Mouse (Mus musculus) gastrocnemius, postnatal 36 days (tissue): ENCODE results near the gene A630076J17Rik. TPM values are rescaled to one million over a fixed set of nuclear protein-coding genes. Genes with fewer than 3 reads are reported as not detected.
A peak's percentile ranks its signal among the peaks of the same experiment; 100 is the strongest.

ENCODE experiments used
- DNase-seq, 2 experiments: peaks; one replicate each; pipeline ENCODE4 v3.0.0; 2022
- intact Hi-C: fragments of 180-260 bp; cut with DNase I; formaldehyde crosslinking; loops from one replicate; pipeline ENCODE4 v1.15.1; 2025
- long read RNA-seq, 2 experiments: library from polyadenylated mRNA; stranded (forward); transcript quantifications; one replicate each; pipeline ENCODE4 v2.0.0; 2021
- total RNA-seq, 2 experiments: library from RNA; stranded (reverse); gene quantifications; 2 replicates each; pipeline ENCODE4 v1.2.3; 2021

A630076J17Rik gene
- not detected for total RNA-seq
- long read RNA-seq, experiment 1 = 0 reads
- long read RNA-seq, experiment 2 = 0 reads

DNA sequence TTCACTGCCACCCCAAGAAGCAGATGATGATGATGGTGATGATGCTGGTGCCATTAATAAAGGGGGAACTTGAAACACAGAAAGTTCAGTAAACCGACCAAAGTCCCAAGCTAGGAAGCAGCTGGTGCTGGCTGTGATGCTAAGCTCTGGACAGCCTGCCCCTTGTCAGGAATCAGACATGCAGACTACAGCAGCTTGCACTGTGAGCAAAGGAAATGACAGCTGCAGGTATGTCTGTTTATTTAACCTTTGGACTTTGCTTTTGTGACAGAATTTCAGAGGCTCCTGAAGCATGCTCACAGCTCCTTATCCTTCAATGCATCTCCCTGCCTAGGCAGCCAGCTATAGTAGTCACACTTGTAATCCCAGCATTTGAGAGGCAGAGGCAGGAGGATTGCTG, at the start of gene A630076J17Rik:
TSS of gene A630076J17Rik (plus strand) at position 88 of the 400 bp plus-strand sequence.
- DNase-seq = no peak
- intact Hi-C loops = loop anchor here (10.0 kb wide), 1 partner anchor 124 kb away; no protein-coding TSS in a partner anchor

GRCm38 (mm10) chr3:107180860-107181259, 49.6 kb upstream of the A630076J17Rik start:
- DNase-seq = no peak
- intact Hi-C loops = no loop called here

- intact Hi-C loops = no loop called here
- DNase-seq = no peak
Observed at GRCm38 (mm10) chr3:107182756-107183155, 47.7 kb upstream of the A630076J17Rik start, which contains the start of gene Kcna10. Gene Kcna10, plus strand, starts transcription at chr3:107183056.

- no peak for DNase-seq
- intact Hi-C loops = no loop called here
Observed at GRCm38 (mm10) chr3:107183178-107183577, 47.2 kb upstream of the A630076J17Rik start.

GRCm38 (mm10) chr3:107185597-107185996, 44.8 kb upstream of the A630076J17Rik start:
- intact Hi-C loops = no loop called here
- no peak for DNase-seq

GRCm38 (mm10) chr3:107187022-107187421, 43.4 kb upstream of the A630076J17Rik start:
- DNase-seq = no peak
- intact Hi-C loops = no loop called here

DNA sequence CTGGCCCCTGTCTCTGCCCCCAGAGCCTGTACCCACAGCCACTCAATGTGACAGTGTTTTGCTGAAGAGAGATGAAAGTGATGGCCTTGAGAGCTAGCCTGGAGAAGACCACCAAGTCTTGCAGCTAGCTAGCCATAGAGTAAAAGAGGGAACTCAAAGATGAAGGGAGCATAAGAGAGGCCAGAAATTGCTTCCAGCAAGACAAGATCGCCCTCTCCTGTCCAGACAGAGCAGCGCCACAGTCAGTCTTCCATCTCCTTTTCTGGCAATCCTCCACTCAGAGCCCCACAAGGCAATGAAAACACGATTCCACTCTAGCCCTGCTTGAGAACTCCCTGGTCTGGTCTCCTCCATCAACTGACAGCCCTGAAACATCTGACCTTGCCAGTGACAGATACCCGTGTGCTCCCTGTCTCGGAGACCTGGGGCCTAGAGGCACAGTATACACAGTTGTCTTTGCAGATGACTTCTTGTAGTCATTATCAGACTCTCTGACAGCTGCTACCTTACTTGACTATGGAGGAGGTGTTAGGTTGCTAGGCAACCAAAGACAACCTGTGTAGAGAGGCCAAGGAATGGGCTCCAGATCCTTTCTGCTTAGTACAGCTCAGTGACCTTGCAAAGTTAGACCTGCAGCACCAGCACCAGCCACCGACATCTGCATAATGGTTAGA, 42.1 kb upstream of the A630076J17Rik start:
- intact Hi-C loops = loop anchor here (1.0 kb wide), 1 partner anchor 92 kb away; no protein-coding TSS in a partner anchor
- no peak for DNase-seq

- intact Hi-C loops = loop anchor here (10.0 kb wide), 1 partner anchor 263 kb away; no protein-coding TSS in a partner anchor
- DNase-seq = no peak
Observed at GRCm38 (mm10) chr3:107201310-107202180, 28.9 kb upstream of the A630076J17Rik start.

- intact Hi-C loops = loop anchor here (10.0 kb wide), 1 partner anchor 260 kb away; no protein-coding TSS in a partner anchor
Observed at GRCm38 (mm10) chr3:107204413-107204812, 26.0 kb upstream of the A630076J17Rik start.

GRCm38 (mm10) chr3:107205170-107205569, 25.2 kb upstream of the A630076J17Rik start:
- DNase-seq = no peak
- intact Hi-C loops = loop anchor here (10.0 kb wide), 1 partner anchor 260 kb away; no protein-coding TSS in a partner anchor

More at GRCm38 (mm10) chr3:107204413-107204812, 26.0 kb upstream of the A630076J17Rik start:
- DNase-seq = no peak

- DNase-seq = peak; percentile 46 to 66
- intact Hi-C loops = loop anchor here (10.0 kb wide), 1 partner anchor 259 kb away; no protein-coding TSS in a partner anchor
Observed at GRCm38 (mm10) chr3:107205994-107206393, 24.4 kb upstream of the A630076J17Rik start.

DNA sequence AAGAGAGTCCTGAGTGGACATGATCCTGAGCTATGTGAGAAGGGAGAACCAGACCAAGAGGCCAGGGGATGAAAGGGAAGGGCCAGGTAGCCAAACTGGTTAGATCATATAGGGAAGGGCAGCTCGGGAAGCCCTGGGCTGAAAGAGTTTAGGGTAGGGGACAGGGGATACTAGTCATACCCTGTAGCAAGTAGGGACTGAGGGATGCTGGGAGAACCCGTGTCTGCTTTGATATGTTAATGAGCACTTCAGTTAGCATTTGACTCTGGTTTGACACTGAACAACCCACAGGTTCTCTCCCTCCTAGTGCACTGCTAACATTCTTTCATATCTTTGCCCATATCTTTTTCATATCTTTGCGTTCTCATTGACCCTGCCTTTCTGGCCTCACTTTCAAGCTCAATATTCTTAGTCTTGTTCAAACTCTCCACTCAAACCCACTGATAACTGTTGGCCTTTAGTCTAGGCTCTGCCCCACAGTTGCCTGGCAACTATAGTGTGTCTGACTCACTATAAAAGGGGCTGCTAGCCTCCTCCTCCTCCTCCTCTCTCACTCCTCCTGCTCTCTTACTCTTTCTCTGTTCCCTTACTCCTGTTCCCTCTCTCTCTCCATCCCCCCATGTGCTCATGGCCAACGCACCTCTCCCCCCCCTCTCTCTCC, 23.8 kb upstream of the A630076J17Rik start:
- no peak for DNase-seq
- intact Hi-C loops = loop anchor here (10.0 kb wide), 1 partner anchor 258 kb away; no protein-coding TSS in a partner anchor

GRCm38 (mm10) chr3:107207625-107208253, 22.7 kb upstream of the A630076J17Rik start:
- intact Hi-C loops = loop anchor here (10.0 kb wide), 1 partner anchor 257 kb away; no protein-coding TSS in a partner anchor
- no peak for DNase-seq

DNA sequence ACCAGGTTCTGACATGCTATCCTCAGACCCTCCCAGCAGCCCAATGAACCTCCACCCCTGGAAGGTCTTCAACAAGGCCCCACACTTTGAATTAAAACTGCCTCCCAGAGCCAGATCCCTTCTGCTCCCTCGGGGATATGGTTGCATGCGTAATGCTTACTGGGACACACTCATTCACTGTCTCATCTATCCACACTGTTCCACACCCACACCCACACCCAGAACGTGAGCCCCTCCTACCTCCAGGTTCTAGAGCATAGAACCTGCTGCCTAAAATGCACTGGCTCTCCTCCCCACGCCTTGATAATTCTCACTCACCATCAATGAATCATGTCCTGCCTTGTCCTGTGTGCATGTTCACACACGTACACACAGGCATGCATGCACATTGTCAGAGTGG, 15.8 kb upstream of the A630076J17Rik start:
- no peak for DNase-seq
- intact Hi-C loops = no loop called here

DNA sequence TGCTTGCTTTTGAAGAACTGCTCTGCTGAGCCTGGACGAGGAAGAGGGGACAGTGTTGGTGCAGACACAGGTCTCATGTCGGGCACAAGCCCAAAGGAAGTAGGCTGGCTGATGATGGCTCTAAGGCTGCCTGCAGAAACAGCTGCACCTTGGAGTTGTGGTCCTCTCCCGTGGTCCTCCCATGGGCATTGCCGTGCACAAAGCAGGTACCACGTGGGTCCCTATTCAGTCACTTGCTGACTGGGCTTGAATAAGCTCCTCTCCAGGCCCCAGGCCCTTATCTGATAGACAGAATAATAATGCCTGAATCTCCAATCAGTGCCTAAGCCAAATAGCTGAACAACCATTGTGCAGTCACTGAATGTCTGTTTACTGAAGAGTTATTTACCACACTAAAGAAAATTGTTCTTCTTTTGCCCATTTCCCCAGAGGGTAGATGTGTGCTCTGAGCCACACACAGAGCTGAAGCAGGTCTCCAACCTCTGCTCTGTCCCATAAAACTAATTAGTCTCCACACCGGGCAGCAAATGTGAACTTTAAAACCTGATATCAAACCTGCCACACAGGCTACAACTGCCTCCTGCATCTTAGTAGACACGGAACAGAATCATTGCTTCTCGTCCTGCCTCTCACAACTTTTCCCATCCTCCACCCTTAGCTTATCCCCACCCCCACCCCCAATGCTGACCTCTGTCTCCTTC, 13.9 kb upstream of the A630076J17Rik start:
- intact Hi-C loops = no loop called here
- no peak for DNase-seq

DNA sequence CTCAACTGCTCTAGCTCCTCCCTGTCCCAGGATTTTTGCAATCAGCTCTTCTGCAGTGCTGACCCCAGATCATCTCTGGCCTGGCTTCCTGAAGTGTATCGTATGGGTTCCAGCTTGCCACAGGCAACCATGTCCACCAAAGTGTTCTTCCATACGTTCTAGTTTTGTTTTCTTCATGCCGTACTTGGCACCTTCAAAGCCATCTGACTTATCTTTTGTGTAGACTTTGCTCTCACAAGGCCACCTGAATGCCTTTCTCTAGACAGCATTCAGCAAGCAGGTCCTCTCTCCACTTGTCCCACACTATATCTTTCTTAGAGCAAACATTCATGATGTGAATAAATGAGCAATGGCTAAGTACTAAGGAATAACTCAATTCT, 13.3 kb upstream of the A630076J17Rik start:
- DNase-seq = no peak
- intact Hi-C loops = no loop called here

DNA sequence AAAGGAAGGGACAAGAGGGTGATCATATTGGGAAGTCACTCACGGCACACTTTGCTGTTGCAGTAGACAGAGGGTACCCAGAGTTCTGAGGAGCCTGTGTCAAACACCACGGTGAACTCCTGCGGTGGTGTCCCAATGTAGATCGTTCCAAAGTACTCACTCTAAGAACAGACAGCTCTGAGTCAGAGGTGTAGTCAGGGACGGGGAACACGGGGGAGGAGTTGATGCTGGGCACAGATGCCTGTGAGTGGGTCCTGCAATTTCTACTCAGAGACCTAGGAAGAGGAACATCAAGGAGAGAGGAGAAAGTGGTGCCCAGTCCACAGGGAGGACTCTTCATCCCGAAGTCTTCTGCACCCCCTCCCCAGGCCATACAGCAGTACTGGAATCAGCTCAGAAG, 11.8 kb upstream of the A630076J17Rik start:
- DNase-seq = no peak
- intact Hi-C loops = no loop called here

DNA sequence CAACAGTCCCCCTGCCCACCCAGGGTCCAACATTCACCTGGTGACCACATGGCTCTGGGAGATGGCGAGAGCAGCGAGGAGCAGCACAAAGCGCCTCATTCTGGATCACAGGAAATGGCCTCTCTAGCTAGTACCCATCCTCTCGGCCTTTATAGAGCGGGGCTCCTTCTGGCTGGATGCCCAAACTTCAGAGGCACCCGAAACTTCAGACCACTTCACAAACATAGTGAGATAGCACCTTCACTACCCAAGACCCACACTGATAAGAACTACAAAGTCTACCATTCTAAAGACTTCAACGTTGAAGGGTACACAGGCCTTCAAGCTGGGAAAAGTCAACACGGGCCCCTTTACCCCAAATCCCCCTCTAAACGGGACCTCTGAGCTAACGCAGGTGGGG, 8.8 kb upstream of the A630076J17Rik start, which contains the start of gene Cym:
TSS of gene Cym (minus strand) at position 125 of the 400 bp plus-strand sequence.
- no peak for DNase-seq
- intact Hi-C loops = no loop called here

DNA sequence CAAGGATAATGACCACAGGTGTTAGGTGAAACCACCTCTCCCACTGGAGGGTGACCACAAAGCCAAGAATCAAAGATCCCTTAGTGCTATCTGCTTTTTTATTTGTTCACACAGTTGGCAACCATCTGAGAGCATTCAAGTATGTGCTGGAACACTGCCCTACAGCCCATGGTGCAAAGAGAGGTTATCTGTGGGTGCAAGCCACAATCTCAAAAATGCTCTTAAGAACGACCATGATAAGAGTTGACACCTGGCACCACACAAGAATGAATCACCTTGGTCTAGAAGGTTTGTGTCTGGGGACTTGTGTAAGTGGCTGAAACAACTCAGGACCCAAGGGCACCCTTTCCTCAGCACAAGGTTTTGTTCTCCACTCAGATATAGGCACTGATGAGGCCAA, 7.2 kb upstream of the A630076J17Rik start:
- DNase-seq = no peak
- intact Hi-C loops = no loop called here
